Comparison of ENCODE assay signal across 23 mouse cellular contexts in the genomic region with DNA sequence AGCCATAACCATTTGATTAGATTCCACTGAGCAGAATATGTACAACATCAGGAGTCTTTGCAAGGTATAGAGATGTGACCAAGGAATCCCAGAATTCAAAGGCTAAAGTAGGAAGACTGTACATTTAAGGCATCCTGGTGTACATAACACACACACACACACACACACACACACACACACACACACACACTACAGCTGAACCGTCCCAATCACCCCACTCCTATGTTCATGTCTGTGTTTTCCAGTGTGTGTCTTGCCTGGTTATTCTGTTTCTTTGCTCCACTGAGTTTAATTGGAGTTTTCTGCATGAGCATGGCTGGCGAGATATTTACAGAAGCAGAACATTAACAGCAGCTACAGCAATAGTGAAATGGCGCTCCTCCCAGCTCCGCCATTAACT.
"Had no signal": no experiment of that assay in that cellular context is flagged by ENCODE, and none has a peak within 500 bp of the region (broad histone marks: within the 10 kb centered on the region; RNA-seq: fewer than 3 reads in every experiment).

No protein-coding gene starts in this region.

- DNase-seq: gastrocnemius, adult 2 months; gastrocnemius, postnatal 10 days; gastrocnemius, postnatal 25 days; heart, adult 18-20 months; heart, postnatal 10 days; heart, postnatal 4 days; kidney, adult 18-20 months; kidney, postnatal 14 days; liver; liver, embryonic 13.5 days had no signal

- ATAC-seq: forebrain, embryonic 16.5 days; hindbrain, embryonic 16.5 days; inflammation-experienced regulatory T-cells, adult 6 months; intestine, embryonic 15.5 days; intestine, postnatal 0 days had no signal

- H3K27me3 ChIP-seq: heart, embryonic 12.5 days; intestine, embryonic 15.5 days; limb, embryonic 12.5 days; liver, embryonic 13.5 days had no signal

- H3K27ac ChIP-seq: gastrocnemius, adult 2 months; heart, embryonic 10.5 days; hindbrain, embryonic 14.5 days; intestine, embryonic 15.5 days; layer of hippocampus, adult 2 months; left cerebral cortex, adult 2 months; limb, embryonic 10.5 days; limb, embryonic 12.5 days; liver, embryonic 13.5 days had no signal

- H3K9ac ChIP-seq: heart, embryonic 12.5 days; hindbrain, embryonic 14.5 days; intestine, embryonic 15.5 days; limb, embryonic 12.5 days; liver, embryonic 13.5 days had no signal

- H3K4me1 ChIP-seq: heart, embryonic 10.5 days; intestine, embryonic 15.5 days; limb, embryonic 10.5 days; limb, embryonic 12.5 days; liver, embryonic 13.5 days had no signal

- H3K36me3 ChIP-seq: heart, embryonic 10.5 days; heart, embryonic 12.5 days; intestine, embryonic 15.5 days; limb, embryonic 10.5 days; limb, embryonic 12.5 days; liver, embryonic 13.5 days had no signal

- H3K4me3 ChIP-seq: gastrocnemius, adult 2 months; heart, embryonic 10.5 days; heart, embryonic 12.5 days; intestine, embryonic 15.5 days; layer of hippocampus, adult 2 months; left cerebral cortex, adult 2 months; limb, embryonic 10.5 days; limb, embryonic 12.5 days; liver, embryonic 13.5 days had no signal

- H3K4me2 ChIP-seq: heart, embryonic 12.5 days; hindbrain, embryonic 14.5 days; intestine, embryonic 15.5 days; limb, embryonic 12.5 days; liver, embryonic 11.5 days; liver, embryonic 13.5 days had no signal

- H3K9me3 ChIP-seq: heart, embryonic 10.5 days; heart, embryonic 12.5 days; intestine, embryonic 15.5 days; limb, embryonic 10.5 days; limb, embryonic 12.5 days; liver, embryonic 13.5 days had no signal
